Mouse (Mus musculus) neural tube, embryonic 11.5 days (tissue): ENCODE data around the gene Lrfn2. TPM values are rescaled to one million over a fixed set of nuclear protein-coding genes. Genes with fewer than 3 reads are reported as not detected.

Experiments
- ATAC-seq: fragments of 200-750 bp; cut with Nextera tagmentation; 2 replicates; pipeline ENCODE4 v1.8.0; 2017; ENCODE audit warnings: moderate number of reproducible peaks, mild to moderate bottlenecking, moderate TSS enrichment, moderate library complexity; ENCODE audit not compliant: insufficient read depth, low FRiP score, low TSS enrichment
- DNase-seq: peaks from one replicate; pipeline ENCODE4 v3.0.0-alpha.2; 2015; ENCODE audit warnings: low spot score
- H3K27ac ChIP-seq: fragments of 300-500 bp; sonication (generic); 2 replicates; pipeline ENCODE4 v1.5.1; 2014; ENCODE audit warnings: low read depth, mild to moderate bottlenecking, low read length
- H3K27me3 ChIP-seq: fragments of 300-500 bp; sonication (generic); 2 replicates; pipeline ENCODE4 v1.6.1; 2014; ENCODE audit warnings: mild to moderate bottlenecking, low read length, mixed read lengths; ENCODE audit not compliant: control insufficient read depth, insufficient read depth
- H3K36me3 ChIP-seq: fragments of 300-500 bp; sonication (generic); 2 replicates; pipeline ENCODE4 v1.6.1; 2014; ENCODE audit warnings: mild to moderate bottlenecking, low read length, moderate library complexity, mixed read lengths; ENCODE audit not compliant: control insufficient read depth, insufficient read depth
- H3K4me1 ChIP-seq: fragments of 300-500 bp; sonication (generic); 2 replicates; pipeline ENCODE4 v1.6.1; 2014; ENCODE audit warnings: low read length, mixed read lengths; ENCODE audit not compliant: control insufficient read depth, insufficient read depth
- H3K4me2 ChIP-seq: fragments of 300-500 bp; sonication (generic); 2 replicates; pipeline ENCODE4 v1.6.1; 2014; ENCODE audit warnings: low read depth, mild to moderate bottlenecking, moderate library complexity
- H3K4me3 ChIP-seq: fragments of 300-500 bp; sonication (generic); 2 replicates; pipeline ENCODE4 v1.5.1; 2014; ENCODE audit warnings: low read depth, low read length
- H3K9ac ChIP-seq: fragments of 300-500 bp; sonication (generic); 2 replicates; pipeline ENCODE4 v1.6.1; 2014; ENCODE audit warnings: mild to moderate bottlenecking, low read length
- H3K9me3 ChIP-seq: fragments of 300-500 bp; sonication (generic); 2 replicates; pipeline ENCODE4 v1.6.1; 2016; ENCODE audit warnings: low read length; ENCODE audit not compliant: control insufficient read depth
- WGBS: fragments of 180-500 bp; shearing (Covaris S2); extraction: QIAGEN DNeasy Blood & Tissue Kit; methylation state at CpG from one replicate; pipeline ENCODE4 v1.1.7; 2014; 5-methylcytosine and 5-hydroxymethylcytosine counted together
- microRNA-seq: library from miRNA; unstranded; fragments of <30 nt; microRNA quantifications from one replicate; pipeline ENCODE4, GENCODE M21; 2016
- polyA plus RNA-seq: library from polyadenylated mRNA; unstranded; fragments of >200 nt; fragmentation: Nextera tagmentation; extraction: Ambion mirVana; gene quantifications from 2 replicates; pipeline ENCODE4 v1.2.1, GENCODE M21; 2014

Lrfn2 gene
- polyA plus RNA-seq, 1 experiment from 2014 or later, result 1.1 TPM

DNA sequence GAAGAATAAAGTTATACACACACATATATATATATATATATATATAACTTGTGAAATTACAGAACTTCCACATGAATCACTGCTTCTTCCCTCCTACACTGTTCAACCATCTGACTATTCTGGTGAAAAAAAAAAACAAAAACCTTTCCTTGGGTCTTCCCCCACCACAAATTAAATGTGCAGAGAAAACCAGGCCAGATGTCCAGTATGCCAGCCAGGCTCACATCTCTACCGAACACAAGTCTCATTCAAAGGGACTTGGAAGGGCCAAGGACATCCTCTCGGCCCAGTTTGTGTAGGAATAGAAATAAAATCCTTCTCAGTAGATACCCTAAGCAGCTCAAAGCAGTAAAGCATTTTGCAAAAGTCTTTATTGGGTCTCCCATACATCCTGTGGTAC is 179.7 kb downstream of the Lrfn2 start:
- H3K9ac ChIP-seq, result no peak overlapping the region
- H3K9me3 ChIP-seq, result no peaks in the 10 kb centered on the region
- ATAC-seq, result no peak
- H3K4me3 ChIP-seq, result no peak overlapping the region
- H3K27me3 ChIP-seq, result no peaks in the 10 kb centered on the region
- no peak for DNase-seq
- no peak overlapping the region for H3K27ac ChIP-seq
- 90% methylated on average over 2 of the region's 2 CpGs for WGBS
- no peak overlapping the region for H3K4me2 ChIP-seq
- no peaks in the 10 kb centered on the region for H3K36me3 ChIP-seq
- no peaks in the 10 kb centered on the region for H3K4me1 ChIP-seq

DNA sequence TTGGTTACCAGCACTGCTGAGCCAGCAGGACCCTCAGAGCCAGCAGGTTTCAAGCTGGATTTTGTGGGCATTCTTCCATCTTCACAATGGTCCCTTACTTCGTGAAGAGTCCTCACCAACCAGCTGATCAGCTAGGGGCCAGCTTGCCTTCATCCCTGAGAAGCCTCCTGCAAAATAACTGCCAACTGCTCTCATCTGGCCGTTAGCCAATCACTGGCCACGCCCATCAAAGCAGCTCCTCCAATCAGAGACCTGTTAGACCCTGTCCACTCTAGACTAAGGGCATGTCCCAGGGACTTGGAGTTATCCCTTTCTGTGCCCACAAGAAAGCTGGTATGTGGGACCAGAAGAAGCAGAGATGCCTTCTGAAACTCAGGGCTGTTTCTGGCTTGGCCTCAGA is 181.2 kb downstream of the Lrfn2 start:
- Histone ChIP-seq H3K36me3 (no peaks in the 10 kb centered on the region), H3K4me1 (no peaks in the 10 kb centered on the region), H3K4me2 (no peak overlapping the region), H3K9me3 (no peaks in the 10 kb centered on the region), H3K27ac (no peak overlapping the region), H3K27me3 (no peaks in the 10 kb centered on the region), H3K9ac (no peak overlapping the region), H3K4me3 (no peak overlapping the region)
- 59% methylated on average over 3 of the region's 3 CpGs for WGBS
- DNase-seq (no peak), ATAC-seq (no peak)

DNA sequence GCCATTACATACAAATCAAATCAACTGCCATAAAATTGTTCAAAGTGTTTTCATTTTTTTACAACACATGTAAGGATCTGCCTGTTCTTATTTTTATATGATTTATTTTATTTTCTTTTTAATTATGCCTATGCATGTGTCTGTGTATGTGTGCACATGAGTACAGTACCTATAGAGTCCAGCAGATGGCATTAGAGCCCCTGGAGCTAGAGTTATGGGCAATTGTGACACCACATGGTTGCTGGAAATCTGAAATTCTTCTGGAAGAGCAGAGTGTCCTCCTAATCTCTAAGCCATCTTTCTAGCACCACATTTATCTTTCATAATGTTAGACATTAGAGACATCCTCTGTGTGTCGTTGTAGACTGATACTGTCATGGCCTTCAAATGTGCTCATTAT is 192.0 kb downstream of the Lrfn2 start:
- ATAC-seq (no peak), DNase-seq (no peak)
- 93% methylated on average over 1 of the region's 1 CpGs for WGBS
- Histone ChIP-seq H3K4me3 (no peak overlapping the region), H3K9me3 (no peaks in the 10 kb centered on the region), H3K4me1 (no peaks in the 10 kb centered on the region), H3K4me2 (no peak overlapping the region), H3K27ac (no peak overlapping the region), H3K9ac (no peak overlapping the region), H3K27me3 (no peaks in the 10 kb centered on the region), H3K36me3 (no peaks in the 10 kb centered on the region)

DNA sequence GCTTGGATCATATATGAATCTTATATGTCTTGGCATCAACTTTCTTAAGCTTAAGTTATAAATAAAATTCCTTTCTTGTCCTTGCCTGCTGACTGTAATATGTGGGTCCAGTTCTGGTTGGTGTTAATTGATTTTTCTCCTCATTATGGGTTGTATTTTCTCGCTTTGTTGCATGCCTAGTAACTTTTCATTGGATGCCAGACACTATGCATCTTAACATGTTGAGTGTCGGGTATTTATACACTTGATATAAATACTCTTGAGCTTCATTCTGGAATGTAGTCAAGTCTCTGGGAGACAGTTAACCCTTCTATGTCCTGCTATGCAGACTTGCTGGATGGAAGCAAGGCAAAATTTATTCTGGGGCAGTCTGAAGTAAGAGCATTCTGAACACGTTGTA is 192.5 kb downstream of the Lrfn2 start:
- Histone ChIP-seq H3K9me3 (no peaks in the 10 kb centered on the region), H3K36me3 (no peaks in the 10 kb centered on the region)
- WGBS, result 83% methylated on average over 3 of the region's 3 CpGs

More for the DNA sequence above, 192.5 kb downstream of the Lrfn2 start:
- no peaks in the 10 kb centered on the region for H3K27me3 ChIP-seq
- DNase-seq (no peak), ATAC-seq (no peak)
- no peak overlapping the region for H3K9ac ChIP-seq
- no peaks in the 10 kb centered on the region for H3K4me1 ChIP-seq
- no peak overlapping the region for H3K4me3 ChIP-seq
- H3K4me2 ChIP-seq, result no peak overlapping the region
- no peak overlapping the region for H3K27ac ChIP-seq

Small RNA genes lying within 50 kb of the gene (microRNA-seq; reads per million reads assigned to microRNA genes)
- not detected for gene Gm44304
